Mouse (Mus musculus): Measurements from ENCODE around the gene Rassf3.

DNA sequence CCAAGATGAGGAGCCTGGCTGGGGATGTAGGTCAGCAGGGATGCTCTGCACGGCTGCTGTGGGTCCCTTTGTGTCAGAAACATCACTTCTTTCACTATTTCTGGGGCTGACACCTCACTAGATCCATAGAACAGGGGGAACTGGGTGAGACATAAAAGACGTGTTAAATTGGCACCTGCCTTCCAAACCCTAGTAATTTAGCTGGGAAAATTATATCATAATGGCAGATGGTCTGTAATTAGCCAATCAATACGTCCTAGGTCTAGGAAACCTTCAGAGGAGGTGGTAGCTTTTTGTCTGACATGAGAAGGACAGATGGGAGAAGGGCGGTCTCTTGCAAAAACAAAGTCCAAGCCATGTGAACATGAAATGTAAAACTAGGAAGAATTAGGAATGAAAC lies 11.6 kb upstream of the Rassf3 start:
- TF ChIP-seq POLR2A (IDR thresholded peaks at IDR 0.05; ENCODE audit: borderline replicate concordance, control insufficient read depth, low read depth, low read length): no peak
- no peak for TF ChIP-seq CTCF (IDR thresholded peaks at IDR 0.05; ENCODE audit: control insufficient read depth, insufficient read depth, low read length)
